Mouse (Mus musculus): ENCODE data around the gene Bcor. TPM values are rescaled to one million over a fixed set of nuclear protein-coding genes. Genes with fewer than 3 reads are reported as not detected.

The Bcor gene
- total and polyA plus RNA-seq, 2 experiments from 2014 or later = 10.3 to 22.6 TPM

- no peak overlapping the region for H3K4me3 ChIP-seq (ENCODE audit: low read length)
- H3K36me3 ChIP-seq (ENCODE audit: insufficient read depth, low read length) = no peaks in the 10 kb centered on the region
- no peak overlapping the region for H3K27ac ChIP-seq
- 0 out of 2 replicates have a peak, but pooled peaks cover 3% of the 10 kb centered on the region for H3K4me1 ChIP-seq (ENCODE audit: insufficient read depth, low read length)
- H3K9ac ChIP-seq (replicated peaks; ENCODE audit: low read length) = no peak overlapping the region
- DNase-seq (ENCODE audit: low spot score) (peak; percentile 57), ATAC-seq (no peak)
- TF ChIP-seq CTCF (IDR thresholded peaks at IDR 0.05; ENCODE audit: low read depth) = no peak
- WGBS = 49% methylated on average over 16 of the region's 16 CpGs
- H3K27me3 ChIP-seq (ENCODE audit: insufficient read depth, low read length) = no peaks in the 10 kb centered on the region
- H3K9me3 ChIP-seq (ENCODE audit: low read length) = no peaks in the 10 kb centered on the region
- no peak overlapping the region for H3K4me2 ChIP-seq (ENCODE audit: low read depth, low read length)
Measured at GRCm38 (mm10) chrX:12175198-12175960, 15.2 kb upstream of the Bcor start.

GRCm38 (mm10) chrX:12170128-12170527 lies 10.0 kb upstream of the Bcor start:
- 41% methylated on average over 3 of the region's 3 CpGs for whole genome bisulfite sequencing
- Histone ChIP-seq H3K9ac (replicated peaks; ENCODE audit: low read length) (no peak overlapping the region), H3K4me3 (ENCODE audit: low read length) (no peak overlapping the region), H3K4me2 (ENCODE audit: low read depth, low read length) (no peak overlapping the region), H3K4me1 (ENCODE audit: insufficient read depth, low read length) (0 out of 2 replicates have a peak, but pooled peaks cover 1% of the 10 kb centered on the region), H3K27me3 (ENCODE audit: insufficient read depth, low read length) (no peaks in the 10 kb centered on the region), H3K36me3 (ENCODE audit: insufficient read depth, low read length) (no peaks in the 10 kb centered on the region), H3K9me3 (ENCODE audit: low read length) (no peaks in the 10 kb centered on the region), H3K27ac (no peak overlapping the region)
- no peak for TF ChIP-seq CTCF (IDR thresholded peaks at IDR 0.05; ENCODE audit: low read depth)
- ATAC-seq (no peak), DNase-seq (ENCODE audit: low spot score) (no peak)

GRCm38 (mm10) chrX:12164591-12165529 lies 4.7 kb upstream of the Bcor start:
- 45% methylated on average over 11 of the region's 11 CpGs for WGBS
- no peak for ATAC-seq
- no peak overlapping the region for H3K27ac ChIP-seq
- H3K9me3 ChIP-seq (ENCODE audit: low read length) = no peaks in the 10 kb centered on the region
- H3K27me3 ChIP-seq (ENCODE audit: insufficient read depth, low read length) = no peaks in the 10 kb centered on the region
- H3K36me3 ChIP-seq (ENCODE audit: insufficient read depth, low read length) = no peaks in the 10 kb centered on the region
- no peaks in the 10 kb centered on the region for H3K4me1 ChIP-seq (ENCODE audit: insufficient read depth, low read length)
- H3K4me2 ChIP-seq (ENCODE audit: low read depth, low read length) = no peak overlapping the region
- DNase-seq (ENCODE audit: low spot score) = no peak
- H3K9ac ChIP-seq (replicated peaks; ENCODE audit: low read length) = no peak overlapping the region
- H3K4me3 ChIP-seq (ENCODE audit: low read length) = no peak overlapping the region
- no peak for TF ChIP-seq CTCF (IDR thresholded peaks at IDR 0.05; ENCODE audit: low read depth)

- Histone ChIP-seq H3K4me3 (ENCODE audit: low read length) (peak overlapping the region; percentile 42), H3K4me1 (ENCODE audit: insufficient read depth, low read length) (no peaks in the 10 kb centered on the region), H3K9me3 (ENCODE audit: low read length) (no peaks in the 10 kb centered on the region), H3K27me3 (ENCODE audit: insufficient read depth, low read length) (no peaks in the 10 kb centered on the region), H3K27ac (peak overlapping the region; percentile 60; the same call in 1 of the 2 replicates), H3K9ac (replicated peaks; ENCODE audit: low read length) (peak overlapping the region; percentile 51), H3K4me2 (ENCODE audit: low read depth, low read length) (peak overlapping the region; percentile 64), H3K36me3 (ENCODE audit: insufficient read depth, low read length) (no peaks in the 10 kb centered on the region)
- WGBS = 12% methylated on average over 11 of the region's 19 CpGs
- TF ChIP-seq CTCF (IDR thresholded peaks at IDR 0.05; ENCODE audit: low read depth) = no peak
- ATAC-seq (peak; percentile 6; the same call in 1 of the 2 replicates), DNase-seq (ENCODE audit: low spot score) (no peak)
Measured at GRCm38 (mm10) chrX:12159534-12159881, 647 bp downstream of the Bcor start.

- Histone ChIP-seq H3K4me3 (ENCODE audit: low read length) (peak overlapping the region; percentile 42), H3K9me3 (ENCODE audit: low read length) (no peaks in the 10 kb centered on the region), H3K4me2 (ENCODE audit: low read depth, low read length) (peak overlapping the region; percentile 64), H3K27me3 (ENCODE audit: insufficient read depth, low read length) (no peaks in the 10 kb centered on the region), H3K9ac (replicated peaks; ENCODE audit: low read length) (no peak overlapping the region; the same call in 1 of the 2 replicates), H3K36me3 (ENCODE audit: insufficient read depth, low read length) (no peaks in the 10 kb centered on the region), H3K27ac (no peak overlapping the region; the same call in 1 of the 2 replicates), H3K4me1 (ENCODE audit: insufficient read depth, low read length) (no peaks in the 10 kb centered on the region)
- 12% methylated on average over 31 of the region's 31 CpGs for WGBS
- DNase-seq (ENCODE audit: low spot score) (no peak), ATAC-seq (no peak)
- no peak for TF ChIP-seq CTCF (IDR thresholded peaks at IDR 0.05; ENCODE audit: low read depth)
Measured at GRCm38 (mm10) chrX:12158821-12159533, 1.2 kb downstream of the Bcor start.

- H3K4me2 ChIP-seq (ENCODE audit: low read depth, low read length) = peak overlapping the region; percentile 64
- no peak overlapping the region for H3K27ac ChIP-seq
- no peak for TF ChIP-seq CTCF (IDR thresholded peaks at IDR 0.05; ENCODE audit: low read depth)
- H3K4me1 ChIP-seq (ENCODE audit: insufficient read depth, low read length) = no peaks in the 10 kb centered on the region
- H3K9me3 ChIP-seq (ENCODE audit: low read length) = no peaks in the 10 kb centered on the region
- peak overlapping the region; percentile 41; the same call in 1 of the 2 replicates for H3K9ac ChIP-seq (replicated peaks; ENCODE audit: low read length)
- peak overlapping the region; percentile 30 for H3K4me3 ChIP-seq (ENCODE audit: low read length)
- no peaks in the 10 kb centered on the region for H3K27me3 ChIP-seq (ENCODE audit: insufficient read depth, low read length)
- DNase-seq (ENCODE audit: low spot score) (peak; percentile 69), ATAC-seq (peak; percentile 67)
- H3K36me3 ChIP-seq (ENCODE audit: insufficient read depth, low read length) = no peaks in the 10 kb centered on the region
- 9% methylated on average over 44 of the region's 44 CpGs for WGBS
Measured at GRCm38 (mm10) chrX:12158244-12158820, 1.8 kb downstream of the Bcor start.

Data from hindbrain, postnatal 0 days (tissue).